Mouse (Mus musculus) CH12F3 (cell line): Measurements from ENCODE around the gene Cxcr5.

Source experiments
- in situ Hi-C: fragments of 300-500 bp; cut with MboI; formaldehyde crosslinking; loops from 2 replicates; pipeline ENCODE4 v1.14.3; 2020; ENCODE audit warnings: low sequenced_read_pairs

The Cxcr5 gene

DNA sequence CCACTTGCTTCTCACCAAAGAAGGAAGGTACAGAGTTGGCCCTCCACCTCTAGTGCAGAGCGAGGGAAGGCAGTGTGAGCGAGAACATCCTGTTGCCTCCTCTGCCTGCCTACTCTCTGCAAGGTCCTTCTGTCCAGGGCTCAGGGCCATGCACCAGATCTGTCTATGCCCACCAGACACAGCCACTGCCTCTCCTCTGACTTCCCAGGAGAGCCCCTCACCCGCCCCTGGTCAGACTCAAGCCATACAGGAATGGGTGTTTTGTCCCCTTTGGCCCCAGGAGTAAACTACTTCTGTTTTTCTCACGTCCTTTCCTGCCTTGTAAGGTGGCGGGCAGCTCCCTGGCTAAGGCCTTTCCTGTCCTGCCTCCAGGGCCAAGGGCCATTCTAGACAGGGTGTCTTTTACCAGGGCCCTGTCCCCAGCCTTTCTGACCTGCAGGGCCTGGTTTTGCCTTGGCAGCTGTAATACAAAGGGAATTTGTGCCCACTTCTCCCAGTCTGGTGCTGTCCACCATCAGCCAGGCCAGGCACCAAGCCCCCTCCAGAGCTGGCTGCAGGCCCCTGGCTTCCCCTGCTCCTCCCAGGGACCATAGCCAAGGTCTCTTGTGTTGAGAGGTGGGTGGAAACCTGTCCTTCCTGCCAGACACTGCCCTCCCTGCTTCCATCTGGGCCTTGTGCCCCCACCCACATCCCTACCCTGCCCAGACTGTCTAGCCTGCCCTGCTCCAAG is 50.6 kb downstream of the Cxcr5 start:
- in situ Hi-C loops, result no loop called here

DNA sequence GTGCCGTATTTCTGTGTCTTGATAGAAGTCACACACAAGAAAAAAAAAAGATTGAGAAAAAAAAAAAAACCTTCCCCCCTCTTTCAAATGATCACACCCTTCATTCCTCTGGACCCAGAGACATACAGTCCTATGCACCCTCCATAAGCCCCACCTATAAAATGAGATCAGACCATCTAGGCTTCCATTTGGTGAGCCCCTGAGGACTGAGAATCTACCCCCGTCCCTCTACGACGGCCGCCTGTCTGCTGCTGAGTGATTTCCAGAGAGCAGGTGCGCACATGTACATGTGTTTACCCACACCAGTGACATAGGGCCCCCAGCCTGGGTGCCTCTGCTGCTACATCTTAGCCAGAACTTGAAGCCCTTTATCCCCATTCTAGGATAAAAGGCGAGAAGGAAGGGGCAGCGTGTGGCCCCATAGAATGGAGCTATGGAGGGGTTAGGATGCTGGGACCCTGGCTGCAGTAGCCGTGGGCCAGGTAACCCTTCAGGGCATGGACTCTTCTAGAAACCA is 51.3 kb downstream of the Cxcr5 start:
- in situ Hi-C loops, result no loop called here

DNA sequence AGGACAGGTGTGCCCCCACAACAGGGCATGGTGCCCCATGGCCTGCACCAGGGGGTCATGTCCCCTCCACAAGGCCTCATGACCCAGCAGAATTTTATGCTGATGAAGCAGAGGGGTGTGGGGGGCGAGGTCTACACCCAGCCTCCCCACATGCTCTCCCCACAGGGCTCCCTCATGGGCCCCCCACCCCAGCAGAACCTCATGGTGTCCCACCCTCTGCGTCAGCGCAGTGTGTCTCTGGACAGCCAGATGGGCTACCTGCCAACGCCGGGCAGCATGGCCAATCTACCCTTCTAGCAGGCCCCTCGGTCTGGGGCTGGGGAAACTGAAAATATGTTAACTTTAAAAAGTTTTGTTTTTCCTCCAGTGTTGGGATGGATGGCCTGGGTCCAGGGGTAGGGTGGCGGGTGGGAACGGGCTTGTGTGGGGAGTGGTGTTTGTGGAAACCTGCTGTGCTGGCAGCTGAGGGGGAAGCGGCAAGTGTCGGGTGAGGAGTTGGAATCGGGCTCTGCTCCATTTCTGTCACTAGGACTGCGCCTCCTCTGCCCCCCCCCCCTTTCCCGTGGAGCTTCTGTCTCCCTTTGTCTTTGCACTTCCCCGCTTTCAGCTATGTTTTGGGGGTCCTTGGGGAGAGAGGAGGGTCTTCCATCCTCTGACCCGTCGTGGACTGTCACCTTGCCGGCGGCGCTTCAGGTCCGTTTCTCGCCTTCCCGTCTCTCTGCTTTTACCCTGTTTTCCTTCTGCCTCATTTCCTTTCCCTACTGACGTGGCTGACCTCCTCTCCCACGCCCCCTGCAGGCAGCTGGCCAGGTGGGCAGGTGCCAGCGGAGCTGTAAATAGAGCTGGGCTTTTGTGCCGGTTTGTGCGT is 52.0 kb downstream of the Cxcr5 start:
- in situ Hi-C loops, result loop anchor here (10.0 kb wide), 1 partner anchor 55 kb away; the partner anchor contains the start of gene Upk2

DNA sequence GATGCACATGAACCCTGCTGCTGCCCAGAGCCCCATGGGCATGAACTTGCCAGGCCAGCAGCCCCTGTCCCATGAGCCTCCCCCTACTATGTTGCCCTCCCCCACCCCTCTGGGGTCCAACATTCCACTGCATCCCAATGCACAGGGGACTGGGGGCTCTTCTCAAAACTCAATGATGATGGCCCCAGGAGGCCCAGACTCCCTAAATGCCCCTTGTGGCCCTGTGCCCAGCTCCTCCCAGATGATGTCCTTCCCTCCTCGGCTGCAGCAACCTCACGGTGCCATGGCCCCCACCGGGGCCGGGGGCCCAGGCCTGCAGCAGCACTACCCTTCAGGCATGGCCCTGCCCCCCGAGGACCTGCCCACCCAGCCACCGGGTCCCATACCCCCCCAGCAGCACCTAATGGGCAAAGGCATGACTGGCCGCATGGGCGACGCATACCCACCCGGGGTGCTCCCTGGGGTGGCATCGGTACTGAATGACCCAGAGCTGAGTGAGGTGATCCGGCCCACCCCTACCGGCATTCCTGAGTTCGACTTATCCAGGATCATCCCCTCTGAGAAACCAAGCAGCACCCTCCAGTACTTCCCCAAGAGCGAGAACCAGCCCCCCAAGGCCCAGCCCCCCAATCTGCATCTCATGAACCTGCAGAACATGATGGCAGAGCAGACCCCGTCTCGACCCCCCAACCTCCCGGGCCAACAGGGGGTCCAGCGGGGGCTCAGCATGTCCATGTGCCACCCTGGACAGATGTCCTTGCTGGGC is 52.8 kb downstream of the Cxcr5 start:
- in situ Hi-C loops, result loop anchor here (10.0 kb wide), 1 partner anchor 54 kb away; the partner anchor contains the start of gene Upk2

DNA sequence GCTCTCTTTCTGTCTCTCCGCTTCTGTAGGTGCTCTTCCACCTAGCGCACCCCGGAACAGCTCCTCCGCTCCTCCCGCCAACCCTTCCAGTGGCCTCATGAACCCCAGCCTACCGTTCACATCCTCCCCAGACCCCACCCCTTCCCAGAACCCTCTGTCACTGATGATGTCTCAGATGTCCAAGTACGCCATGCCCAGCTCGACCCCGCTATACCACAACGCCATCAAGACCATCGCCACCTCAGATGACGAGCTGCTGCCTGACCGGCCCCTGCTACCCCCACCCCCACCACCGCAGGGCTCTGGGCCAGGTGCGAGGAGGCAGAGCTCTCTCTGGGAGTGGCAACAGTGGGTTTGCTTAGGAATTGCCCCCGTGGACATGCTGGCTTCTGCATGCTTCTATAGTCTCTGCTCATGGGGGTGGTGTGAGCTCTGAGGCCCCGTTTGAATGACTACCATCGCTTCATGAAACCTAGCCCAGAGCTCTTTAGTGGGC is 53.5 kb downstream of the Cxcr5 start:
- in situ Hi-C loops, result loop anchor here (10.0 kb wide), 1 partner anchor 53 kb away; the partner anchor contains the start of gene Upk2

DNA sequence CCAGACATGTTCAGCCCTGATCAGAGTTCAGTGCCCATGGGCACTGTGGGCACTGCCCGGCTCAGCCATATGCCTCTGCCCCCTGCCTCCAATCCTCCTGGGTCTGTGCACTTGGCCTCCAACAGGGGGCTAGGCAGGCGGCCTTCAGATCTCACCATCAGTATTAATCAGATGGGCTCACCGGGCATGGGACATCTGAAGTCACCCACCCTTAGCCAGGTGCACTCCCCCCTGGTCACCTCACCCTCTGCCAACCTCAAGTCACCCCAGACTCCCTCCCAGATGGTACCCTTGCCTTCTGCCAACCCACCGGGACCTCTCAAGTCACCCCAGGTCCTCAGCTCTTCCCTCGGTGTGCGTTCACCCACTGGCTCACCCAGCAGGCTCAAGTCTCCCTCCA is 54.3 kb downstream of the Cxcr5 start:
- in situ Hi-C loops, result loop anchor here (10.0 kb wide), 1 partner anchor 53 kb away; the partner anchor contains the start of gene Upk2

DNA sequence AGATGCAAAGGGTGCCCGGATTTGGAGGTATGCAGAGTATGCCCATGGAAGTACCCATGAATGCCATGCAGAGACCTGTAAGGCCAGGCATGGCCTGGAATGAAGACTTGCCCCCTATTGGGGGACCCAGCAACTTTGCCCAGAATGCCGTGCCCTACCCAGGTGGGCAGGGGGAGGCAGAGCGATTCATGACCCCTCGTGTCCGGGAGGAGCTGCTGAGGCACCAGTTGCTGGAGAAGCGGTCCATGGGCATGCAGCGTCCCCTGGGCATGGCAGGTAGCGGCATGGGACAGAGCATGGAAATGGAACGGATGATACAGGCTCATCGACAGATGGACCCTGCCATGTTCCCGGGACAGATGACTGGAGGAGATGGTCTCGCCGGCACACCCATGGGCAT is 55.1 kb downstream of the Cxcr5 start:
- in situ Hi-C loops, result loop anchor here (10.0 kb wide), 1 partner anchor 52 kb away; the partner anchor contains the start of gene Upk2

DNA sequence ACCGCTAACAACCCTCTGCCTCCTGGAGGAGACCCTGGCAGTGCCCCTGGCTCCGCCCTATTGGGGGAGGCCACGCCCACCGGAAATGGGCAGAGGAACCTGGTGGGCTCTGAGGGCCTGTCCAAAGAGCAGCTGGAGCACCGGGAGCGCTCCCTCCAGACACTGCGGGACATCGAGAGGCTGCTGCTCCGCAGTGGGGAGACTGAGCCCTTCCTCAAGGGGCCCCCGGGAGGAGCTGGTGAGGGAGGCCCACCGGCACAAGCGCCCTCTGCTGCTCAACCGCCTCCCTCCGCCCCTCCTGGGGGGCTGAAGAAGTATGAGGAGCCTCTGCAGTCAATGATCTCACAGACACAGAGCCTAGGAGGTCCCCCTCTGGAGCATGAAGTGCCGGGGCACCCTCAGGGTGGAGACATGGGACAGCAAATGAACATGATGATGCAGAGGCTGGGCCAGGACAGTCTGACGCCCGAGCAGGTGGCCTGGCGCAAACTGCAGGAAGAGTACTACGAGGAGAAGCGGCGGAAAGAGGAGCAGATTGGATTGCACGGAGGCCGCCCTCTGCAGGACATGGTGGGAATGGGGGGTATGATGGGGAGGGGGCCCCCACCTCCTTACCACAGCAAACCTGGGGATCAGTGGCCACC is 55.7 kb downstream of the Cxcr5 start:
- in situ Hi-C loops, result loop anchor here (10.0 kb wide), 1 partner anchor 51 kb away; the partner anchor contains the start of gene Upk2

DNA sequence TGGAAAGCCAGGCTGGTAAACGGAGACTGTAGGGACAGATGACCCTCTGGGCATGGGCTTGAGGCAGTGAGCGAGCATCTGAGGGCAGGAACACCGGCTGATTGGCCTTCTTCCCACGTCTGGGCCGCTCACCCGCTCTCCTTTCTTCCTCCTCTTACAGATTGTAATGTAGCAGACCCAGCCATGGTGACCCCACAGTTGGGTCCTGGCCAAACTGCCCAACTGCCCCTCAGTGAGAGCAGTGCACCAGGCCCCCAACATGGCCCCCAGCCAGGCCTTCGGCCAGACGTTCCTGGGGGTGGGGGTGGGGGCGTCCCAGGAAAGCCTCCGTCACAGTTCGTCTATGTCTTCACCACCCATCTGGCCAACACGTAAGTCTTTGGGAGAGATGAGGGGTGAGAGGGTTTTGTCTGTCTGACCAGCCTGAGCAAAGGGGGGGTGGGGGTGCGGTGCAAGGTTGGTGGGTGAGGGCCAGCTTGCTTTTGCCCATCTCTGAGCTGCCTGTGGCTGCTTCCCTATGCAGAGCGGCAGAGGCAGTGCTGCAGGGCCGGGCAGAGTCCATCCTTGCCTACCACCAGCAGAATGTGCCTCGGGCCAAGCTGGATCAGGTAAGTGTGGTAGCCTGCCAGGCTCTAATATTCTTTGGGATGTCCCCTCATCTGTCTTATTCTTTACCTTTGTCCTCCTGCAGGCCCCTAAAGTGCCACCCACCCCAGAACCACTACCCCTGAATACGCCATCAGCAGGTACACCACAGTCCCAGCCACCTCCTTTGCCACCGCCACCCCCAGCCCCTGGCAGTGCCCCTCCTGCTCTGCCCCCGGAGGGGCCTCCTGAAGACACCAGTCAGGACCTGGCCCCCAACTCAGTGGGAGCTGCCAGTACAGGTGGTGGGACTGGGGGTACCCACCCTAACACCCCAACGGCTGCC is 56.5 kb downstream of the Cxcr5 start:
- in situ Hi-C loops, result loop anchor here (10.0 kb wide), 1 partner anchor 50 kb away; the partner anchor contains the start of gene Upk2

DNA sequence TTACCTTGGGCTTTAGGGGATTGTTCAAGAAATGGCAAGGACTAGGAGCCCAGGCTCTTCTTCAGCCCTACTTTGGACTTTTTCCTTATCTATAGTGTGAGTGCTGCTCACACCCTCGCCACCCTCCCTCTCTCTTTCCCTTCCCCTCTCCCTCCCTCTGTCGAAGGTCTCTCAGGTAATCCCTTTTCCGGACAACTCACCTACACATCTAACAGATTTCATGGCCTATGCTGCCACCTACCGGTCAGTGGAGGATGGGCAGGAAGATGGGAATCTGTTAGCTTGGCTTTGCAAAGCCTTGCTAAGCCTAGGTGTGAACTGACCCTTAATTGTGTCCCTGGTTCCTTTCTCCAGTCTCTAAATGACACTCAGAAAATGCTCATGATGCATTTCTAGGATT is 59.7 kb downstream of the Cxcr5 start:
- in situ Hi-C loops, result loop anchor here (10.0 kb wide), 1 partner anchor 47 kb away; the partner anchor contains the start of gene Upk2

DNA sequence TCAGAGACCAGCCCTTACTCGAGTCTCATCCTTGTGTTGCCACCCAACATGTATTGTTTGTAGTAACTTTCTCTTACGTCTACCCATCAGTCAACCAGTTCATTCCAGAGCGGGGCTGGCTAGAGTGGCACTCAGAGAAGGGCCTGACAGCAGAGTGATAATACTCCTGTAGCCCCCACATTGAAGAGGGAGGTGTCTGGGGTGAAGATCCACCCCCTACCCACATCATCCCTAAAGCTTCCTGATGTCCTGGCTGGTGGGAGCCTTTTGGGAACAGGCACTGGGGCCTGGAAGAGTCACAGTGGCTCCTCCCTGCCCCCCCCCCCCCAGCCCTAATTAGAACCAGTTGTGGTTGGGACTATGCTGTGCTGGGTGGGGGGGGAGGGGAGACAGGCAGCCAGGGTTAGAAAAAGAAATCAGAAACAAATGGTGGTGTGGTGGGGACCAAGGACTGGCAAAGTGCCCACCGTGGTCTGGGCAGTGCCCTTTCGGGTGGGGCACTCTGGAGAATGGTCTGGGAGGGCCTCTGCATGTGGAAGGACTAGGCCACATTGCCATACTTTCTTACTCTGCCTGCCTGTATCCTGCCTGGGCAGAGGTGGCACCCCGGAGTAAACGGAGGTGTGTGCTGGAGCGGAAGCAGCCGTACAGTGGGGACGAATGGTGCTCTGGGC is 60.3 kb downstream of the Cxcr5 start:
- in situ Hi-C loops, result loop anchor here (10.0 kb wide), 1 partner anchor 47 kb away; the partner anchor contains the start of gene Upk2

DNA sequence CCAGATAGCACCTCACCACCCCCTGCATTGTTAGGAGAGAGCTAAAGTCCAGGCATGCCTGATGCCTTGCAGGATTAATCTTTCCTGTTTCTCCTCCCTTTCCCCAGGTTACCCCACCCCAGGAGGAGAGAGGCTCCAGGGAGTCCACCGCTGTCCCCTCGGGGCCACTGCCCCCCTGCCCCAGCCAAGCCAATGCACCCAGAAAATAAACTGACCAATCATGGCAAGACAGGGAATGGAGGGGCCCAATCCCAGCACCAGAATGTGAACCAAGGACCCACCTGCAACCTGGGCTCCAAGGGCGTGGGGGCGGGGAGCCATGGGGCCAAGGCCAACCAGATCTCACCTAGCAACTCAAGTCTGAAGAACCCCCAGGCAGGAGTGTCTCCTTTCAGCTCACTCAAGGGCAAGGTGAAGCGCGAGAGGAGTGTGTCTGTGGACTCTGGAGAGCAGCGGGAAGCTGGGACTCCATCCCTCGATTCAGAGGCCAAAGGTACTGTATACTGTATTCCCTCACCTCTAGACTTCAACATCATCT is 61.0 kb downstream of the Cxcr5 start:
- in situ Hi-C loops, result loop anchor here (10.0 kb wide), 1 partner anchor 46 kb away; the partner anchor contains the start of gene Upk2

DNA sequence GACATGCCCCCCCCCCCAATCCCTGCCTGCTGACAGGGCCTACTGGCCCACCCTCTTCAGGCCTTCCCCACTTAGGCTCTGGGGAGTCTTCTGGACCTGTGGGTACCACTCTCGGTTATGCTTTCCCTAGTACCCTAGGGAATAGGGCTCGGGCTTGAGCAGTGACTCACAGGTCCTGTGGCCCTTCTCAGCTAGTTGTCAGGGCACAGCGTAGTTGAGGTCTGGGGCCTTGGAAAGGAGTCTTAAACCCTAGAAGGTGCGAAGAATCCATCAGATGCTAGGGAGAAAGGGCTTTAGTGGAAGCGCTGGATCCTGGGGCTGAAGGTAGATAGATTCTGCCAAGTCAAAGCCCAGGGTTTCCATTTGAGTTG is 61.5 kb downstream of the Cxcr5 start:
- in situ Hi-C loops, result loop anchor here (10.0 kb wide), 1 partner anchor 45 kb away; the partner anchor contains the start of gene Upk2

DNA sequence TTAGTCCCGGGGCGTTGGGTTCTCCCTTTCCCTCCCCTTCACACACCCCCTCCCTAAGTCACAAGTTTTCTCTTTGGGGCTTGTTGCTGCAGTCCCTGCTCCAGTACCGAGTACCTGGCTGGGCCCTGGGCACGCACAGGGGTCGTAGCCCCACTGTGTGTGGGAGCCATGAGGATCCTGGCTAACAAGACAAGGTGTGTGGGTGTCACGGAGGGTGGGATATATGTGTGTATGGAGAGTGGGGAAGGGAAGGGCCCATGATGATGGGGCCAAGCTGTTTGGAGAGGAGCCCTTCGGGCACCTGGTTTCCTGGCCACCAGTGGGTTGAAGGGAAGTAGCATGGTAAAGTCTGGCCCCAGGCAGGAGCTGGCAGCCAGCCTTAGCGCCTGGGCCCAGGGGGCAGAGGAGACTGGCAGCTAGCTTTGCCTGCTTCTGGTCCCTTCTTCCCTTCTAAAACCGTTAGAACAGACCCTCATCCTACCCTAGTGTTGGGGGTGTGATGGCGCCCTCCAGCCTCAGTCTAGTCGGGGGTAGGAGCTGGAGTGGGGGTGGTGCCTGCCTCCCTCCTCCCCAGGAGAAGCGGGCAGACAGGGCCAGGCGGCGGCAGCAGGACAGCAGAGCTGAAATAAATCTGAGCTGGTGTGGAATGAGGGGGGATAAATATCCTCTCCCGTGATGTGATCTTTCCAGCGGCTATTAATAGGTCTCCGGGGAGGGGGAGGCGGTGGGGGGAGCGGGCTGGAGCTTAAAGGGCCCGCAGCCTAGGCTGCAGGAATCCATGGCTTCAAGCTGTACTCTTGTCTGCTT is 62.1 kb downstream of the Cxcr5 start:
- in situ Hi-C loops, result loop anchor here (10.0 kb wide), 1 partner anchor 45 kb away; the partner anchor contains the start of gene Upk2

DNA sequence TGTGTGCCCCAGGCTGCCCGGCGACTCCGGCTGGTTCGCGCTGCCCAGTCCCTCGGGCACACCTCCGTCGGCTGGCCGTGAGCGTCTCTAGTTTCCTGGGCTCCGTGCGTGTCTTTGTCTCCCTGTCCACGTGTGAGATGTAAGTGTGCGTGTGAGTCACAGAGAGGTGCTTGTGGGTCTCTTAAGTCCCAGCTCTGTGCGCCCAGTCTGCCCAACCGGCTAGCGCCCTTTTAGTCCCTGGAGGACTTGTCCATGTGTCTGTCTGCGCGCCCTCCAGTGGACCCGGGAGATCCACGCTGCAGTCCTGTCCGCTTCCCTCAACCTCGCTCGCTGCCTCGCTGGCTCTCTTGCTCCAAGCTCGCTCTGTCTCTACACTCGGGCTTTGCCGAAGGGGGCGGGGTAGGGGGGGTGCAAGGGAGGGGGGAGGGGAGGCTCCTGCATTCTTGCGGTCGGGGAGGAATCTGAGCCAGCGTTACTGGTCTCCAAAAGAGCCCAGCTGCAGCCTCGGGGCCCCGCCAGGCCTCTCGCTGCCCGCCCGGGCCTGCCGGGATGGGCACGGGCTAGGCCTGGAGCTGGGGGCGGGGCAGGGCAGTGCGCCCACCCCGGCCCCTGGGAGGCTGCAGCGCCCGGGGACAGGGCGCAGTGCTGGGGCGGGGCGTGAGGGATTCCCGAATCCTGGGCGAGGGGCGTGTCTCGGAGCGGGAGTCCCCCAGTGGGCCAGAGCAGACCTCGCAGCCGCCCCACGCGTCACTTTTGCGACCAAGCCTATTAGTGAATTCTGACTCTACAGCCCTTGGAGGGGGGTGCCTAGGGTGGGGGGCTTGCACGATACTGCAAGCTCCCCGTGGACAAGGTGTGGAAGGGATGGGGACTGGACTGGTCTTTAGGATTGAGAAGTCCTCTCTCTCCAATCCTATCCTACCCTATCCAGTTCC is 63.0 kb downstream of the Cxcr5 start:
- in situ Hi-C loops, result no loop called here
